Mouse (Mus musculus) heart, postnatal 0 days (tissue): ENCODE measurements around the gene BC004004. TPM values are rescaled to one million over a fixed set of nuclear protein-coding genes. Genes with fewer than 3 reads are reported as not detected.
"Not testable (repeated sequence)": the region's sequence is repeated elsewhere in the genome, so short reads cannot be mapped to it uniquely, and the experiment has no call there.

Experiments
- ATAC-seq: fragments of 200-750 bp; cut with Nextera tagmentation; 2 replicates; pipeline ENCODE4 v1.8.0; 2017; ENCODE audit warnings: low read depth, moderate number of reproducible peaks, moderate library complexity; ENCODE audit not compliant: insufficient read depth
- DNase-seq: peaks from one replicate; pipeline ENCODE4 v3.0.0-alpha.2; 2016; ENCODE audit warnings: low spot score
- H3K27ac ChIP-seq: fragments of 300-500 bp; sonication (generic); 2 replicates; pipeline ENCODE4 v1.5.1; 2014; ENCODE audit warnings: low read depth, mild to moderate bottlenecking
- H3K27me3 ChIP-seq: fragments of 300-500 bp; sonication (generic); 2 replicates; pipeline ENCODE4 v1.6.1; 2014; ENCODE audit warnings: low read length, mixed read lengths; ENCODE audit not compliant: control insufficient read depth, insufficient read depth
- H3K36me3 ChIP-seq: fragments of 300-500 bp; sonication (generic); replicated peaks from 2 replicates; pipeline ENCODE4 v1.6.1; 2014; ENCODE audit warnings: low read length, mixed read lengths; ENCODE audit not compliant: control insufficient read depth, insufficient read depth
- H3K4me1 ChIP-seq: fragments of 300-500 bp; sonication (generic); 2 replicates; pipeline ENCODE4 v1.6.1; 2014; ENCODE audit warnings: antibody characterized with exemption; ENCODE audit not compliant: control insufficient read depth, insufficient read depth
- H3K4me2 ChIP-seq: fragments of 300-500 bp; sonication (generic); 2 replicates; pipeline ENCODE4 v1.6.1; 2014; ENCODE audit warnings: low read depth, mild to moderate bottlenecking, low read length, moderate library complexity
- H3K4me3 ChIP-seq: fragments of 300-500 bp; sonication (generic); 2 replicates; pipeline ENCODE4 v1.5.1; 2014; ENCODE audit warnings: low read depth, low read length
- H3K9ac ChIP-seq: fragments of 300-500 bp; sonication (generic); replicated peaks from 2 replicates; pipeline ENCODE4 v1.6.1; 2014; ENCODE audit warnings: low read depth, low read length, mixed read lengths
- H3K9me3 ChIP-seq: fragments of 300-500 bp; sonication (generic); replicated peaks from 2 replicates; pipeline ENCODE4 v1.6.1; 2016; ENCODE audit warnings: low read length; ENCODE audit not compliant: control insufficient read depth
- CTCF ChIP-seq: IDR thresholded peaks from 2 replicates; pipeline ENCODE4 v1.5.1; 2016; ENCODE audit warnings: antibody characterized with exemption, control low read depth, low read depth
- EP300 ChIP-seq: IDR thresholded peaks from 2 replicates; pipeline ENCODE4 v1.6.1; 2016; ENCODE audit warnings: antibody characterized with exemption, low read depth
- WGBS: fragments of 180-500 bp; shearing (Covaris S2); extraction: QIAGEN DNeasy Blood & Tissue Kit; methylation state at CpG from one replicate; pipeline ENCODE4 v1.1.7; 2014; 5-methylcytosine and 5-hydroxymethylcytosine counted together
- polyA plus RNA-seq: library from polyadenylated mRNA; unstranded; fragments of >200 nt; fragmentation: Nextera tagmentation; extraction: Ambion mirVana; gene quantifications from 2 replicates; pipeline ENCODE4 v1.2.1, GENCODE M21; 2015
- total RNA-seq: library from RNA; depleted of rRNA; stranded (reverse); fragments of >200 nt; gene quantifications from 2 replicates; pipeline ENCODE4 v1.2.3, GENCODE M21; 2014; ENCODE audit warnings: low replicate concordance

The BC004004 gene
- total and polyA plus RNA-seq, 2 experiments from 2014 or later: 140 to 234 TPM

- H3K4me2 ChIP-seq: no peak overlapping the region
- ATAC-seq: no peak
- no peaks in the 10 kb centered on the region for H3K9me3 ChIP-seq
- H3K9ac ChIP-seq: no peak overlapping the region
- H3K4me3 ChIP-seq: no peak overlapping the region
- WGBS: 34% methylated on average over 13 of the region's 13 CpGs
- H3K36me3 ChIP-seq: peaks cover 7% of the 10 kb centered on the region
- peaks cover 58% of the 10 kb centered on the region for H3K4me1 ChIP-seq
- DNase-seq: no peak
- no peak for TF ChIP-seq EP300
- no peak for TF ChIP-seq CTCF
- peaks cover 6% of the 10 kb centered on the region; the same call in 1 of the 2 replicates for H3K27me3 ChIP-seq
- peak overlapping the region; percentile 72 for H3K27ac ChIP-seq
Measured at GRCm38 (mm10) chr17:29247881-29248280, 20.7 kb upstream of the BC004004 start.

- peak; percentile 30; the same call in 1 of the 2 replicates for TF ChIP-seq EP300
- peak; percentile 43 for TF ChIP-seq CTCF
- no peak overlapping the region for H3K9ac ChIP-seq
- H3K4me2 ChIP-seq: no peak overlapping the region
- ATAC-seq (peak; percentile 28), DNase-seq (peak; percentile 83)
- H3K36me3 ChIP-seq: peaks cover 7% of the 10 kb centered on the region
- no peak overlapping the region for H3K4me3 ChIP-seq
- H3K9me3 ChIP-seq: no peaks in the 10 kb centered on the region
- peaks cover 70% of the 10 kb centered on the region for H3K4me1 ChIP-seq
- 0 out of 2 replicates have a peak, but pooled peaks cover 2% of the 10 kb centered on the region for H3K27me3 ChIP-seq
- H3K27ac ChIP-seq: peak overlapping the region; percentile 36
- 43% methylated on average over 9 of the region's 9 CpGs for WGBS
Measured at GRCm38 (mm10) chr17:29249512-29249911, 19.1 kb upstream of the BC004004 start.

- H3K9me3 ChIP-seq, H3K4me2 ChIP-seq, H3K27me3 ChIP-seq, H3K9ac ChIP-seq, DNase-seq, H3K36me3 ChIP-seq, H3K4me3 ChIP-seq, ATAC-seq: not testable (repeated sequence)
- Histone ChIP-seq H3K27ac (peak overlapping the region; percentile 93), H3K4me1 (peaks cover 80% of the 10 kb centered on the region)
- 56% methylated on average over 14 of the region's 14 CpGs for WGBS
Measured at GRCm38 (mm10) chr17:29251006-29251405, 17.6 kb upstream of the BC004004 start.

- H3K9me3 ChIP-seq: no peaks in the 10 kb centered on the region
- peak overlapping the region; percentile 93 for H3K27ac ChIP-seq
- TF ChIP-seq CTCF (no peak), EP300 (peak; percentile 87)
- DNase-seq (peak; percentile 94), ATAC-seq (peak; percentile 65)
- H3K27me3 ChIP-seq: no peaks in the 10 kb centered on the region
- peaks cover 85% of the 10 kb centered on the region for H3K4me1 ChIP-seq
- H3K9ac ChIP-seq: no peak overlapping the region
- H3K4me3 ChIP-seq: no peak overlapping the region
- 30% methylated on average over 15 of the region's 15 CpGs for WGBS
- H3K4me2 ChIP-seq: no peak overlapping the region
- peaks cover 7% of the 10 kb centered on the region for H3K36me3 ChIP-seq
Measured at GRCm38 (mm10) chr17:29251608-29252390, 16.8 kb upstream of the BC004004 start.

GRCm38 (mm10) chr17:29253236-29253635 is 15.4 kb upstream of the BC004004 start:
- no peak overlapping the region for H3K4me3 ChIP-seq
- H3K27ac ChIP-seq: peak overlapping the region; percentile 93
- ATAC-seq (no peak), DNase-seq (no peak)
- H3K4me1 ChIP-seq: peaks cover 84% of the 10 kb centered on the region
- 50% methylated on average over 2 of the region's 2 CpGs for WGBS
- TF ChIP-seq CTCF (no peak), EP300 (no peak)
- H3K27me3 ChIP-seq: no peaks in the 10 kb centered on the region
- peaks cover 12% of the 10 kb centered on the region for H3K36me3 ChIP-seq
- no peaks in the 10 kb centered on the region for H3K9me3 ChIP-seq
- H3K4me2 ChIP-seq: no peak overlapping the region
- H3K9ac ChIP-seq: no peak overlapping the region

GRCm38 (mm10) chr17:29253684-29254083 is 14.9 kb upstream of the BC004004 start:
- ATAC-seq (no peak), DNase-seq (no peak)
- Histone ChIP-seq H3K4me2 (no peak overlapping the region), H3K27ac (peak overlapping the region; percentile 93), H3K4me1 (peaks cover 83% of the 10 kb centered on the region), H3K9me3 (no peaks in the 10 kb centered on the region), H3K27me3 (no peaks in the 10 kb centered on the region), H3K36me3 (peaks cover 13% of the 10 kb centered on the region), H3K9ac (no peak overlapping the region), H3K4me3 (no peak overlapping the region)
- 40% methylated on average over 9 of the region's 9 CpGs for whole genome bisulfite sequencing
- TF ChIP-seq CTCF (no peak), EP300 (no peak)

- not testable (repeated sequence) for ATAC-seq, H3K4me3 ChIP-seq, H3K4me2 ChIP-seq, H3K27me3 ChIP-seq, H3K9ac ChIP-seq, DNase-seq, H3K9me3 ChIP-seq
- H3K36me3 ChIP-seq: peaks cover 16% of the 10 kb centered on the region
- WGBS: 83% methylated on average over 6 of the region's 6 CpGs
- H3K4me1 ChIP-seq: peaks cover 72% of the 10 kb centered on the region
- peak overlapping the region; percentile 93 for H3K27ac ChIP-seq
Measured at GRCm38 (mm10) chr17:29254784-29255183, 13.8 kb upstream of the BC004004 start.
